In genomic region chrX:110678578-110678977, GRCm38 (mm10) we compare ENCODE assay signal across 30 mouse cellular contexts.
"Had no signal": no experiment of that assay in that cellular context is flagged by ENCODE, and none has a peak within 500 bp of the region (broad histone marks: within the 10 kb centered on the region; RNA-seq: fewer than 3 reads in every experiment).

No protein-coding gene starts in this region.

- H3K4me3 ChIP-seq: heart, embryonic 12.5 days; heart, embryonic 13.5 days; heart, embryonic 15.5 days; hindbrain, embryonic 10.5 days; hindbrain, embryonic 12.5 days; hindbrain, embryonic 13.5 days; hindbrain, embryonic 15.5 days; intestine, embryonic 15.5 days; kidney, embryonic 15.5 days; layer of hippocampus, adult 2 months; left cerebral cortex, adult 2 months had no signal

- H3K36me3 ChIP-seq: heart, embryonic 12.5 days; heart, embryonic 13.5 days; heart, embryonic 15.5 days; hindbrain, embryonic 10.5 days; hindbrain, embryonic 12.5 days; hindbrain, embryonic 13.5 days; hindbrain, embryonic 15.5 days; intestine, embryonic 15.5 days; kidney, embryonic 15.5 days had no signal

- DNase-seq: heart, postnatal 10 days; heart, postnatal 14 days; heart, postnatal 36 days; heart, postnatal 4 days; kidney, adult 11 months; kidney, adult 18-20 months; kidney, adult 2 months; kidney, adult 8-10 months; kidney, adult 9 months; kidney, postnatal 10 days; kidney, postnatal 14 days; kidney, postnatal 25 days; kidney, postnatal 36 days; kidney, postnatal 4 days; layer of hippocampus, adult 9-11 months; layer of hippocampus, postnatal 36 days had no signal

- H3K27me3 ChIP-seq: heart, embryonic 12.5 days; heart, embryonic 13.5 days; heart, embryonic 15.5 days; hindbrain, embryonic 12.5 days; hindbrain, embryonic 13.5 days; hindbrain, embryonic 15.5 days; intestine, embryonic 15.5 days; kidney, embryonic 15.5 days had no signal

- H3K27ac ChIP-seq: heart, embryonic 13.5 days; heart, embryonic 15.5 days; hindbrain, embryonic 10.5 days; hindbrain, embryonic 12.5 days; hindbrain, embryonic 13.5 days; hindbrain, embryonic 14.5 days; hindbrain, embryonic 15.5 days; hindbrain, postnatal 0 days; intestine, embryonic 15.5 days; kidney, embryonic 15.5 days; kidney, postnatal 0 days; layer of hippocampus, adult 2 months; left cerebral cortex, adult 2 months had no signal

- H3K4me1 ChIP-seq: heart, embryonic 12.5 days; heart, embryonic 13.5 days; heart, embryonic 15.5 days; hindbrain, embryonic 10.5 days; hindbrain, embryonic 12.5 days; hindbrain, embryonic 13.5 days; hindbrain, embryonic 15.5 days; intestine, embryonic 15.5 days; kidney, embryonic 15.5 days had no signal

- H3K9ac ChIP-seq: heart, embryonic 12.5 days; heart, embryonic 13.5 days; heart, embryonic 15.5 days; hindbrain, embryonic 12.5 days; hindbrain, embryonic 13.5 days; hindbrain, embryonic 14.5 days; hindbrain, embryonic 15.5 days; intestine, embryonic 15.5 days; kidney, embryonic 15.5 days had no signal

- H3K9me3 ChIP-seq: heart, embryonic 12.5 days; heart, embryonic 13.5 days; heart, embryonic 15.5 days; hindbrain, embryonic 10.5 days; hindbrain, embryonic 12.5 days; hindbrain, embryonic 13.5 days; hindbrain, embryonic 15.5 days; intestine, embryonic 15.5 days; kidney, embryonic 15.5 days had no signal
